Mouse (Mus musculus) embryonic facial prominence, embryonic 11.5 days (tissue): Measurements from ENCODE around the gene Idua. TPM values are rescaled to one million over a fixed set of nuclear protein-coding genes. Genes with fewer than 3 reads are reported as not detected.

Experiments used
- ATAC-seq: fragments of 200-750 bp; cut with Nextera tagmentation; replicated peaks from 2 replicates; pipeline ENCODE4 v1.8.0; 2017; ENCODE audit warnings: low read depth; ENCODE audit not compliant: insufficient number of reproducible peaks, low FRiP score, low TSS enrichment
- DNase-seq: peaks from one replicate; pipeline ENCODE4 v3.0.0-alpha.2; 2015; ENCODE audit warnings: low spot score
- H3K27ac ChIP-seq: fragments of 300-500 bp; sonication (generic); replicated peaks from 2 replicates; pipeline ENCODE4 v1.5.1; 2014; ENCODE audit warnings: mild to moderate bottlenecking, low read depth, low read length, control low read depth
- H3K27me3 ChIP-seq: fragments of 300-500 bp; sonication (generic); 2 replicates; pipeline ENCODE4 v1.6.1; 2014; ENCODE audit warnings: mild to moderate bottlenecking, low read length, moderate library complexity, mixed read lengths; ENCODE audit not compliant: control insufficient read depth, insufficient read depth
- H3K36me3 ChIP-seq: fragments of 300-500 bp; sonication (generic); replicated peaks from 2 replicates; pipeline ENCODE4 v1.6.1; 2014; ENCODE audit warnings: low read depth, mild to moderate bottlenecking, low read length, moderate library complexity, mixed read lengths; ENCODE audit not compliant: control insufficient read depth, insufficient read depth
- H3K4me1 ChIP-seq: fragments of 300-500 bp; sonication (generic); 2 replicates; pipeline ENCODE4 v1.6.1; 2014; ENCODE audit warnings: low read length, mixed read lengths; ENCODE audit not compliant: control insufficient read depth, insufficient read depth
- H3K4me2 ChIP-seq: fragments of 300-500 bp; sonication (generic); 2 replicates; pipeline ENCODE4 v1.6.1; 2014; ENCODE audit warnings: low read depth, mild to moderate bottlenecking, control low read depth, low read length, moderate library complexity
- H3K4me3 ChIP-seq: fragments of 300-500 bp; sonication (generic); 2 replicates; pipeline ENCODE4 v1.5.1; 2014; ENCODE audit warnings: low read depth, low read length, control low read depth
- H3K9ac ChIP-seq: fragments of 300-500 bp; sonication (generic); replicated peaks from 2 replicates; pipeline ENCODE4 v1.6.1; 2014; ENCODE audit warnings: mild to moderate bottlenecking, control low read depth, low read length
- H3K9me3 ChIP-seq: fragments of 300-500 bp; sonication (generic); replicated peaks from 2 replicates; pipeline ENCODE4 v1.6.1; 2016; ENCODE audit warnings: mild to moderate bottlenecking, low read length, inconsistent platforms, mixed read lengths; ENCODE audit not compliant: control insufficient read depth
- WGBS: fragments of 180-500 bp; shearing (Covaris S2); extraction: QIAGEN DNeasy Blood & Tissue Kit; methylation state at CpG from one replicate; pipeline ENCODE4 v1.1.7; 2014; 5-methylcytosine and 5-hydroxymethylcytosine counted together
- polyA plus RNA-seq: library from polyadenylated mRNA; unstranded; fragments of >200 nt; fragmentation: Nextera tagmentation; extraction: Ambion mirVana; gene quantifications from 2 replicates; pipeline ENCODE4 v1.2.1, GENCODE M21; 2014

The Idua gene
- polyA plus RNA-seq, result 9.6 and 10.4 TPM in 2 replicates

DNA sequence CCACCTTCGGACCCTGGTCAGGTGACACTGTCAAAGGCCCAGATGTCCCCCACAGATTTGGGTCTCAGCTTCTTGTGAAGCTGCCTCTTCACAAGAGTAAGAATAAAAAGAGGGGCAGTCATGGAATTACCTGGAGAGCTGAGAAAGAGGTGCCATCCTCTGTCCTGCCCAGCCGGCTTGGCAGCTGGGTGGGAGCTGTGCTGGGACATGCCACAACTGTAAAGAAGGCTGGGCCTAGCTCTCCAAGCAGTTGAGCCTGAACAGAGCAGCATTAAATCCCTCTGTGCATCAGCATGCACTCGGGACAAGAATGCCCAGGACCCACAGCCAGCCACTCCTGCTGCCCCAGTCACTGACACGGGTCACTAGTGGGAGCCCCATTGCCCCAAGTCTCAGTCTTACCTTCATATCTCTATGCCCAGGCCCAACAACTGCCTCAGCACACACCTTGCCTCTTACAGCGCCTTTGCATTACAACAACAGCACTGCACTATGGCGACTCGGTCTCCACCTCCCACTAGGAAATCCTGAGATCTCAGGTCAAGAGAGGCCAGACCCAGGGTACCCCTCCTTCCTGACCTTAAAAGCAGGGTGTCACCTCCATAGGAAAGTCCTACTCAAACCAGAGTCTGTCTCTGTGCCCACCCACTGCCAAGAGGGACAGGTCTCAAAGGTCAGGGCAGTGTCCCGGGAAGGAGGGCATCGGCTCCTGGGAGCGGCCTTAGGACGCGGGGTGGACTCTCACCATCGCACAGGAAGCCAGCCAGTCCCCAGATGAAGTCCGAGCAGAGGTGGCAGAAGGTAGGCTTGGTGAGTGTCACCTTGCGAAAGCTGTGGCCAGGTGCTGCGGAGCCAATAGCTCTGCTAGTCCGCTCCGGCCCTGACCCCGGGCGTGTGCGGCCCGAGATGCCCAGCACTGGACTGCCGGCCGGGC lies at the start of gene Idua:
Idua (plus strand) TSS at position 634 of the 934 bp plus-strand sequence.
- Histone ChIP-seq H3K36me3 (no peaks in the 10 kb centered on the region), H3K27ac (no peak within 1 kb of the TSS), H3K4me3 (peak within 1 kb of the TSS; percentile 88), H3K4me1 (peaks cover 4% of the 10 kb centered on the region; the same call in 1 of the 2 replicates), H3K9me3 (no peaks in the 10 kb centered on the region), H3K4me2 (peak within 1 kb of the TSS; percentile 85), H3K9ac (peak within 1 kb of the TSS; percentile 89), H3K27me3 (no peaks in the 10 kb centered on the region)
- DNase-seq (no peak), ATAC-seq (peak; percentile 14; the same call in 1 of the 2 replicates)
- WGBS, result 8% methylated on average over 24 of the region's 24 CpGs

DNA sequence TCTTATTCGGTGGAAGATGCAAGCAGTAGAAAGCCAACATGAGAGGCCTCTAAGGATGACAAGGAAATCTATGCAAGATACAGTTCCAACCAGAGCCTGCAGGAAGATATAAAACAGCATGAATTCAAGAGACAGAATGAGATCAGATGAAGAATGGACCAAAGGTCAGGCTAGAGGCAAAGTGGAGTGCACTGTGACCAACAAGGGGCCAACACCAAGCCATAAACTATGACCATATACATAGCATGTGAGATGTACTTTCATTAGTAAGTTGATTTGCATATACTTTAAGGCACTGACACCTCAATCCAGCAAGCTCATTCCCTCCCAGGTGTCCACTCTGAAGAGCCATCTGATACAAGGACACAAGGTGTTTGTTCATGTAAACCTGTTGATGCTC lies 49.7 kb upstream of the Idua start:
- Histone ChIP-seq H3K27me3 (no peaks in the 10 kb centered on the region), H3K9ac (no peak overlapping the region), H3K4me1 (no peaks in the 10 kb centered on the region), H3K27ac (no peak overlapping the region), H3K4me2 (no peak overlapping the region), H3K36me3 (peaks cover 3% of the 10 kb centered on the region), H3K9me3 (no peaks in the 10 kb centered on the region), H3K4me3 (no peak overlapping the region)
- 96% methylated on average over 1 of the region's 1 CpGs for WGBS
- no peak for DNase-seq
- ATAC-seq, result no peak

DNA sequence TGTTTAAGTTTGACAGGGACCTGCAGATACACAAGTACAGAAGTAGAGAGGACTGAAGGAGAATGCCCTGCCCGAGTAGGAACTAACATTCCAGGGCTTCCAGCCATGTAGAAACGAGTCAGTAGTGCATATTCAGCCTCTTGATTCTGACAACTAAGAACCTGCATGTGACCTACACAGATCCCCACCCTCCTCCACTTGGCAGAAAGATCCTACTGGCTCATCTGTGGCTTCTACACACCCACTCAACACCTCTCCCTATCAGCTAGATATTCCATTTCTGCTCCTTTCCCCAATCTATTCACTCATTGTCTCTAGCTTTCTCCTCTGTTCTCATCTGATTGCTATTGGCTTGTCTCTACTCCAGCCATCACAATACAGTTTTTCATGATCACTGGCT lies 38.3 kb upstream of the Idua start:
- H3K36me3 ChIP-seq, result peaks cover 7% of the 10 kb centered on the region
- H3K27me3 ChIP-seq, result no peaks in the 10 kb centered on the region
- H3K9me3 ChIP-seq, result no peaks in the 10 kb centered on the region
- H3K27ac ChIP-seq, result no peak overlapping the region
- DNase-seq, result no peak
- no peaks in the 10 kb centered on the region for H3K4me1 ChIP-seq
- no peak for ATAC-seq
- no peak overlapping the region for H3K4me3 ChIP-seq
- 79% methylated on average over 2 of the region's 2 CpGs for WGBS
- H3K9ac ChIP-seq, result no peak overlapping the region
- H3K4me2 ChIP-seq, result no peak overlapping the region

DNA sequence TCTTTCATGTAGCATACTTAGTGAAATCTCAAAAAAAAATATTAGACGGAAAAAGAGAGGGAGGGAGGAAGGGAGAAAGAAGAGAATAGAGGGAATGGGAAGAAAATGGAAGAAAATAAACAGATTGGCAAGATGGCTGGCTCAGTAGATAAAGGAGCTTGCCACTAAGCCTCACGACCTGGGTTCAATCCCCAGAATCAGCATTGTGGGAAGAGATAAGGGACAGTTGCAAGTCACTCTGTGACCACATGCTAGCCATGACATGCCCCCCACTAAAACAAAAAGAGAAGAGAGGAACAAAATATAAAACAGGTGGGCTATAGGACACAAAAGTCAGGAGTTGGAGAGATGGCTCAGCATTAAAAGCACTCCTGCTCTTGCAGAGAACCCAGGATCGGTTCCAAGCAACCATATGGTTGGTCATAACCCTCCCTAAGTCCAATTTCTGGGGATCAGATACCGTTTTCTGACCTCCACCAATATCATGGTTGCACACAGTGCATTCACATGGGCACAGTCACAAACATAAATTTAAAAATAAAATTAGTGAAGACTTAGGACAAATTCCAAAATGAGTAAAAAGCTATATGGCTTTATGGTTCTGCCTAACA lies 34.0 kb upstream of the Idua start:
- no peaks in the 10 kb centered on the region for H3K9me3 ChIP-seq
- no peak overlapping the region for H3K9ac ChIP-seq
- 82% methylated on average over 4 of the region's 4 CpGs for WGBS
- H3K36me3 ChIP-seq, result peaks cover 7% of the 10 kb centered on the region
- no peak overlapping the region for H3K4me3 ChIP-seq
- no peaks in the 10 kb centered on the region for H3K27me3 ChIP-seq
- no peak overlapping the region for H3K27ac ChIP-seq
- no peaks in the 10 kb centered on the region for H3K4me1 ChIP-seq
- no peak for ATAC-seq
- DNase-seq, result no peak
- no peak overlapping the region for H3K4me2 ChIP-seq

DNA sequence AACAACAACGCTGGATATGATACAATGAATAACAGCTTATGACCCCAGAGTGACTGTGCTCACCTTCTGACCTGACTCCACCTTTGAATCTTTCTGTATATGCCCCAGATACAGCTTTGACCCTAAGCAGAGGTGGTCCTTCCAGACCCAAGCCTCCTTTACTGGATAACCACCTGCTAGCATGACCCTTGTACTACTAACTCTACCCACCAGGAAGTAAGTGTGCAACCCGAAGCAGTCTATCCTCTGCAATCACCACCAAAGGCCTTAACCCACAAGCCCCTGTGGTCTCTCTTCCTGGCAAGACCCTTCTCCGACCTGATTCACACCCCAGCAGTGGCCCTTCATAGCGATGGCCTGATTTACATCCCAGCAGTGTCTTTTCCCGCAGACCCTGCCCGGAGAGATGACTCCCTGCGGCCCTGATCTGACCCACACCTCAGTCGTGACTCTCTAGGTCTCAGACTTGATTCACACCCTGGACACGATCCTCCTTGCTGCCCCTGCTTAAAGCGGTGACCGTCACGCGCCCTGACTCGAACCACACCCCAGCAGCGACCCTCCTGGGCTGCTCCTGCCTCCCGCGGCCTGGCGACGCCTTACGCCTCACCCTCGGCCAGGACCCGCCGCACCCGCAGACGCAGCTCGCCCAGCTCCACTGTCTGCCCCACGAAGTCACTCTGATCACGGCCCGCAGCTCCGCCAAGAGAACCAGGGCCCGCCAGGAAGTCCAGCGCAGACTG lies 31.1 kb upstream of the Idua start:
- H3K4me1 ChIP-seq, result no peaks in the 10 kb centered on the region
- H3K4me2 ChIP-seq, result peak overlapping the region; percentile 85
- WGBS, result 2% methylated on average over 32 of the region's 32 CpGs
- peak overlapping the region; percentile 78 for H3K27ac ChIP-seq
- H3K27me3 ChIP-seq, result no peaks in the 10 kb centered on the region
- peak; percentile 3 for DNase-seq
- peak overlapping the region; percentile 86 for H3K4me3 ChIP-seq
- ATAC-seq, result peak; percentile 89
- H3K9me3 ChIP-seq, result no peaks in the 10 kb centered on the region
- H3K36me3 ChIP-seq, result no peaks in the 10 kb centered on the region
- peak overlapping the region; percentile 96 for H3K9ac ChIP-seq

DNA sequence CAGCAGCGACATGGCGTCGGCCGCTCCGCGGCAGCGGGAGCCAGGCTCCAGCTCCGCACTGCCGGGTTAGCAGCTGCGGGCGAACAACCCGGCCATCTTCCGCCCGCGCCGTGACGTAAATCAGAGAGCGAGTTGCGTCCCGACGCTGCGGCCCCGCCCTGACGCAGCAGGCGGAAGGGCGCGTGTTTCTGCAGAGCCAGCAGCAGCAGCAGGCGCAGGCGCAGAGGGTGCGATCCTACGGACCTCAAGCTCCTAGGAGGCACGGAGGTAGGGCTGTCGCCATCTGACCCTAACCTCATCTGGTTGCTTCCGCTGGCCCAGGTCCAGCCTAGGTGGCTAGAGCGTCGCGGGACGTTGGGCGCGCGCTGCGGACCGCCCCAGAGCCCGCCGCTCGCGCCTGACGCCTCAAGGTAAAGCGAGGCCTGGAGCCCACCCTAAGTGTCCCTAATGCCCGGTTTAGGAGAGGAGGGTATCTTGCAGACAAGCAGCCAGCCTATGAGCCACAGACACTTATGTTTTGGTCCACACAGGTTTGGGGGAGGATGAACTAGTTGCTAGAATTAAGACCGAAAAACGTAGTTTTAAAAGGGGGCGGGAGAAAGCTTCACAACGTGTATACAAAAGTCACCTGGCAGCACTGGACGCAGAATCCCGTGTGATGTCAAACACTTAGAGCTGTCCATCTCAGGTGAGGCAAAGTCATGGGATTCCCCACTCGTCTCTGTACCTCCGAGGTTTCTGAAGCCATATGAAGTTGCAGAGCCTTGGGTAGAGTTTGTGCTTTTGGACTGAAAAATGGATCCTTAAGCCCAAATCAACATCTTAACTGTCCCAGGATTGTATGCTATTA lies 30.3 kb upstream of the Idua start, which contains the start of the genes Gak and Tmem175:
Gak (minus strand) TSS at position 122 of the 850 bp plus-strand sequence.
Tmem175 (plus strand) TSS at position 137 of the 850 bp plus-strand sequence.
- ATAC-seq (peak; percentile 97), DNase-seq (peak; percentile 96)
- no peaks in the 10 kb centered on the region for H3K36me3 ChIP-seq
- H3K4me3 ChIP-seq, result peak within 1 kb of the TSS; percentile 86
- H3K27me3 ChIP-seq, result no peaks in the 10 kb centered on the region
- H3K9ac ChIP-seq, result peak within 1 kb of the TSS; percentile 96
- no peaks in the 10 kb centered on the region for H3K4me1 ChIP-seq
- peak within 1 kb of the TSS; percentile 85 for H3K4me2 ChIP-seq
- peak within 1 kb of the TSS; percentile 78 for H3K27ac ChIP-seq
- WGBS, result under 1% methylated on average over 58 of the region's 58 CpGs
- no peaks in the 10 kb centered on the region for H3K9me3 ChIP-seq

DNA sequence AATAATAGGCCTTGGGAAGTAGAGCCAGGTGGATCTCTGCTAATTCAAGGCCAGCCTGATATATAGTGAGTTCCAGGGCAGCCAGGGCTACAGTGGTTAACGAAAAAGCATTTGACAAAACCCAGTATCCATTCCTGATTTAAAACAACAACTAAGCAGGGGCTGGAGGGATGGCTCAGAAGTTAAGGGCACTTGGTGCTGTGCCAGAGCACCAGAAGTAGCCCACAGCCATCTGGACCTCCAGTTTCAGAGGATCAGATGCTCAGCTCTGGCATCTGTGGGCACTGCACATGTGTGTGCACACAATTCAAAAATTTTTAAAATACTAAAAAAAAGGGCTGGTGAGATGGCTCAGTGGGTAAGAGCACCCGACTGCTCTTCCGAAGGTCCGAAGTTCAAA lies 26.5 kb upstream of the Idua start:
- no peak overlapping the region for H3K27ac ChIP-seq
- no peak overlapping the region for H3K4me3 ChIP-seq
- no peaks in the 10 kb centered on the region for H3K27me3 ChIP-seq
- H3K9me3 ChIP-seq, result no peaks in the 10 kb centered on the region
- no peaks in the 10 kb centered on the region for H3K4me1 ChIP-seq
- H3K4me2 ChIP-seq, result no peak overlapping the region
- DNase-seq (no peak), ATAC-seq (no peak)
- no peaks in the 10 kb centered on the region for H3K36me3 ChIP-seq
- H3K9ac ChIP-seq, result no peak overlapping the region
- 83% methylated on average over 4 of the region's 4 CpGs for WGBS
